Mouse (Mus musculus) layer of hippocampus, postnatal 25 days (tissue): ENCODE results near the gene Scrn3. TPM values are rescaled to one million over a fixed set of nuclear protein-coding genes. Genes with fewer than 3 reads are reported as not detected.

Experiments
- DNase-seq, 2 experiments: peaks; one replicate each; pipeline ENCODE4 v3.0.0; 2022; ENCODE audit warnings: mixed read lengths in 2 of 2, low spot score in 1 of 2; ENCODE audit errors: extremely low spot score in 1 of 2
- total RNA-seq, 2 experiments: library from RNA; stranded (reverse); gene quantifications; 2 replicates each; pipeline ENCODE4 v1.2.3; 2021

Scrn3 gene
- total RNA-seq, 2 experiments from 2014 or later, result 17.3 to 27.5 TPM

GRCm38 (mm10) chr2:73306006-73306405 lies 6.4 kb upstream of the Scrn3 start:
- no peak for DNase-seq

DNA sequence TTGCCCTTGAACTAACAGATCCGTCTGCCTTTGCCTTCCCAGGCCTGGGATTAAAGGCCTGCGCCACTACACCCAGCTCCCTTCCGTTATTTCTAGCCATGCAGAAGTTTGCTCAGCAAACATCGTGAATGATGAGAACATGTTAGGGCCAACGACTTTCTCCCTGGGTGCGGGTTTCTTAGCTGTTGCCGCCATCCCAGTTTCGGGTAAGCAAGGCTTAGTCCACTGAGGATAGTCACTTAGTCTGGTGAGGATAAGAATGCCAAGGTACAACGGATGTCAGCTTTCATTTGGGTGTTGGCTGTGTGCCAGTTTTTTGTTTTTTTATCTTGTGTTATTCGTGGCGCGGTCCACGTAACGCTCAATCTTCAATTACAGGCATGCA lies 708 bp downstream of the Scrn3 start:
- peak; percentile 21 to 25 for DNase-seq

DNA sequence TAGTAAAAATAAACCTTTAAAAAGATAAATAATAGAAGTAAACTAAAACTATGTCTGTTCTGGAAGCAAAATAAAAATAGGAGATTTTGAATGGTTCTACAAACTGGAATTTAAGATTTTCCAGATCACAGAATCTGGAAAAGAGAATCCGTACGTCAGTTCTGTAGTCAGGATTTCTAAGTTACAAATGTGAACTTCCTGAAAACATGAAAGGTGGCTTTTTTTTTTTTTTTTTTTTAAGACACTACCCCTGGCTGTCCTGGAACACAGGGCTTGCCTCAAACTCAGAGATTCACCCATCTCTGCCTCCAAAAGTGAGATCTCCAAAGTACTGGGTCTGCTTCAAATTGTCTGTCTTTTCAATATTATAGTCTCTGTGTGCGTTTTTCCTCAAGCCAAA lies 1.9 kb downstream of the Scrn3 start:
- no peak for DNase-seq

DNA sequence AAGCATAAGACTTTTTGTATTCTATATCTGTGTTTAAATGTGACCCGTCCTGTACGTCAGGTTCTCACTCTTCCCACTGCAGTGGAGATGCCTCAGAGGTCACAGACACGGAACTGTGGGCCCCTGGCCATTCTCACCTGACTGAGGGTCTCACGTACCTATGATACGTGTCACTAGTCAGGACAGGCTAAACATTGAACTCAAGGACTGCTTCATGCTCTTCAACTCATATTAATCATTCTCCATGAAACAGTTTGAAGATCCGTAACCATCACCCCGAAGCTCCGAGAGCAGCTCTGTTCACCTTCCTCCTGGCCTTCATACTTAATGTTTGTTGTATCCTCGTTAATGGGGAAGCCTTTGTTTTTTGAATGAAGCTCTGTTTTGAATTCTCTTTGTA lies 5.0 kb downstream of the Scrn3 start:
- no peak for DNase-seq

DNA sequence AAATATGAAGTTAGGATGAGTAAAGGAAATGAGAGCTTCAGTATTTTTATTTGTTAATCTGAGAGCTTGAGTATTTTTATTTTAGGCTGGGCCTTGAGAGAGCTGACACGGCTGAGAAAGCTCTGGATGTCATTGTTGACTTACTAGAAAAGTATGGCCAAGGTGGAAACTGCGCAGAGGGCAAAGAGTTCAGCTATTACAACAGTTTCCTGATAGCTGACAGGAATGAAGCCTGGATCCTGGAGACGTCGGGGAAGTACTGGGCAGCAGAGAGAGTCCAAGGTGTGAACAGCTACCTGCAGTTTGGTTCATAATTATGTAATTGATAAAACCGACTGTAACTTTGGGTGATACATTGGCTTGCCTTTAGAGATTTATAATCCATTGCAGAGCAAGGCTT lies 6.8 kb downstream of the Scrn3 start:
- no peak for DNase-seq

DNA sequence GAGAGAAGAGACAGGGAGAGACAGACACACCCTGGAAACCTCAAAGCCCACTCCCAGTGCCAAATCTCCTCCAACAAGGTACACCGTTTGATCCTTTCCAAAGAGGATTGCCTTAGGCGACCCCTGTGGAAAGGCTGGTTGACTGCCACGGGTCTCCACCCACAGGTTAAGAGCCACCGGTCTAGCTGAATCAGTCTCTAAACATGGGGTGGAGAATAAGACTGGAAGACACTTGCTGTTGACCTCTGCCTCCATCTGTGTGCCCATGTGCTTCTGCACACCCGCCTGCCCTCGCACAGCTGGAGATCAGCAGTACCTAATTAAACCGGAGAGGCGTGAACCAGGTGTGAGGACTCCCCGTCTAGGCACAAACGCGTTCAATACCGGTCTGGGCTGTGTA lies 10.6 kb downstream of the Scrn3 start:
- DNase-seq, result no peak

DNA sequence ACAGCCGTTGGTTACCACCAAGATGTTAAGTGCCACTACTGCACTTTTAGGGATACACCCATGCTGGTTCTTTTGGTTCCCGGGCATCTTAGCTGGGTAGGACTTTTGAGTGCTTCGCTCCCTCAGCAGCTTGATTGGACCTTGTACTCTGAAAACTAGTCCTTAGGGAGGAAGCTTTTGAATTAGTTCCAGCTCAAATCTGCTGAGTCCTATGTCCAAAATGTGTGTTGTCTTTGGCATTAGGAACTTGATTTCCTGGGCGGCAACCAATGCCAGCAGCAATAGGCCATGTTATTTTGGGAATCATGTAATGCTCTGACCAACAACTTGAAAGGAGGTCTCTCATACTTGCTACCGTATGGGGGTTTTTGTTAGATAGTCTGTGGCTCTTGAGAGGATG lies 13.5 kb downstream of the Scrn3 start:
- no peak for DNase-seq

DNA sequence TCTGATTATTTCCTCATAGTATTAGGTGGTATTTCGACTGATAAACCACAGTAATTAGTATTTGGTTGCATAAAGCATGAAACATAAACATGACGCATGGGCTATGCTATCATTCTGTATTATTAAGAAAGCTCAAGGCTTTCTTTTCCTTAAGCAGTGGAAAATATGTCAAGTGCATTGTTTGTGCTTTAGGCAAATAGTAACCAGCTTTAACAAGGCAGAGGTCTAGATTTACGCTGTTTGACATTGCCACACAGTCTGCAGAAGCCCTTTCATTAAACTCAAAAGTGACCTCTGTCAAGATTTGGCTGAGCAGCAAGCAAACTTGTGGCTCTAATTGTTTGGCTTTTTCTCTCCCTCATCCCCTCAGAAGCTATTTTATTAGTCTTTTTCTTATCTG lies 23.5 kb downstream of the Scrn3 start:
- DNase-seq, result no peak

DNA sequence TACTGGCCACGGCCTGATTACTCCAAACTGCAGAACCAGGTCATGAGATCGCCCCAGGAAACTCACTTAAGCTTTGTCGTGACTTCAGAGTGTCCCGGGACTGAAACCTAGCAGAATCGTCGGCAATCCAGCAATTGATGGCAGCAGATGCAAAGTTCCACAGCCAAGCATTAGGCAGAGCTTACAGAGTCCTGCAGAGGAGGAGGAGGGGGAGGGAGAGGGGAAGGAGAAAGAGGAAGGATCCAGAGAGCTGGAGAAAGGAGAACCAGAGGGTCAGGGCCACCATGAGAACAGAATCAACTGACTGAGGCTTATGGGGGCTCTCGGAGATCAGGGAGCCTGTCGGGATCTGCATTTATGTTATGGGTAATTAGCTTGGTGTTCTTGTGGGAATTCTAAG lies 26.0 kb downstream of the Scrn3 start:
- DNase-seq, result no peak

DNA sequence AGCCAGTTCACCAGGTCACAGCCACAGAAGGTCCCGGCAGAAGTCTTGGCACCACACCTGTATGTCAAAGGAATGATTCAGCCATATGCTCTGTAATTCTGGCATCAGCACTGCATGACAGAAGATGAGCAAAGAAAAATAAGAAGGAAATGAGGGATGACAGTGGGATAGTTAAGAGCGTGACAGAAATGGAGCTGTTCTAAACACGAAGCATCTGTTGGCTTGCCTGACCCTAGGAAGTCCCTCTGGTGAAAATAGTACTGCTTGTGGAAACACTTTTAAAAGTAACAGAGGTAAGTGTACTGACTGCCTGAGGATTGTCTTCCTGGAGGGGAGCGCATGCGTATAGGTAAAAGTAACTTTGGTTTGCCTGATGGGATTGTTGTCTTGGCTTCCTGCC lies 31.3 kb downstream of the Scrn3 start:
- no peak for DNase-seq

DNA sequence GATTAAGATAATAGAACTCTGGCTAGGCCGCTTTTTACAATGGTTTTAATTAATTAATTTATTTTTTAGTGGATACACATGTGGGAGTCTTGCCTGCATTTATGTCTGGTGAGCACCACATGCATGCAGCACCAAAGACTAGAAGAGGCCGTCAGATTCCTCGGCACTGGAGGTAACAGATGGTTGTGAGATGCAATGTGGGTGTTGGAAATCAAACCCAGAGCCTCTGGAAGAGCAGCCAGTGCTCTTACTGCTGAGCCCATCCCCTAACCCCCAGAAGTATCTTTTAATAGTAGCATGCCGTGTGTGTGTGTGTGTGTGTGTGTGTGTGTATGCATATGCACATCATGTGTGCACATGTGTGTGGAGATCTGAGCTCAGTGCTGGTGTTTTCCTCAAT lies 32.8 kb downstream of the Scrn3 start:
- no peak for DNase-seq

DNA sequence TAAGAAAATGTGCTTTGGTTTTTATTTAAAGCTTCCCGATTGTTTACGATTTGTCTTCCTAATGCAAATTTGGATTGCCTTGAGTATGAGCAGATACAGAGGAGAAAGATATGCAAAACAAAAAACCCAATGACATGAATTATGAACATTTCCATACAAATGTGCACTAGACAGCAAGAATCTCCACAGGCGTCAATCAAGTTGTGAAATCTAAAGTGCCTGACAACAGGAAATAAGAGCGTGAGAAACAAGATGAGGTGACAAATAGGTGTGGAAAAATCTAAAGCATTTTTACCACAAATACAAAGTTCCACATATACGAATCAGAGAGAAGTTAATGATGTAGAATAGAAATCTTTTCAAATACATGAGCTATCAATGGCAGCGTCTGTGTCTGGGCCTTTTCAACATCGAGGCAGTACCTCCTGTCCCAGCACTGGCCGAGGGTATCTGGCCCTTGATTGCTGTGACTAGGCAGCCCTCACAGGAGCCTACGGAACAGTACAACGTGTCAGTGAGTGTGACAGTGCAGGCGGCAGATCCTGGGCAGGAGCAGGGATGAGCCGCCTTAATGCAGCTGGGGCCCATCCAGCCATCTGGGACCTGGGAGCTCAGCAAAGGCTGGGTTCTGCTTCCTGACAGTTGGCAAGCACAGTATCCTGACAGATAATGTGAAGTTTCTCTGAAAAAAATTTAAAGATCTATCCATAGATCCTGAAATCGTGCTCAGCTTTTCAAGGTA lies 34.1 kb downstream of the Scrn3 start:
- DNase-seq, result peak; percentile 43 to 47

GRCm38 (mm10) chr2:73347136-73347535 lies 34.7 kb downstream of the Scrn3 start:
- no peak for DNase-seq

DNA sequence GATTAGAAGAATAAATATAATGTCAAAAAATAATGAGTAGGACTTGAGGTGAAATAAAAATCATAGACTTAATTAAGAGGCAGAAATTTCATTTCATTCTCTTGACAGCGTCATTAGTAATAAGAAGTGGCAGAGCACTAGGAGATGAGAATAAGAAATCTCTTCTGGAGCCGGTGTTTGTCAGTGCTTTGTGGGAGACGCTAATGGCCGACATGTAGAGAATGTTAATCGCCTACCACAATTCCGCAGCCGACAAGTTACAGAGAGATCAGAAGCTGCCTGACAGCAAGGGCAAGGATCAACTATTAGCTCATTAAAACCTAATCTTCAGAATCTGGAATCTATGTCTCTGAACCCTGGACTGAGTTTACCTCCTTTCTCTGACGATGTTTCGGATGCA lies 35.4 kb downstream of the Scrn3 start:
- DNase-seq, result no peak

DNA sequence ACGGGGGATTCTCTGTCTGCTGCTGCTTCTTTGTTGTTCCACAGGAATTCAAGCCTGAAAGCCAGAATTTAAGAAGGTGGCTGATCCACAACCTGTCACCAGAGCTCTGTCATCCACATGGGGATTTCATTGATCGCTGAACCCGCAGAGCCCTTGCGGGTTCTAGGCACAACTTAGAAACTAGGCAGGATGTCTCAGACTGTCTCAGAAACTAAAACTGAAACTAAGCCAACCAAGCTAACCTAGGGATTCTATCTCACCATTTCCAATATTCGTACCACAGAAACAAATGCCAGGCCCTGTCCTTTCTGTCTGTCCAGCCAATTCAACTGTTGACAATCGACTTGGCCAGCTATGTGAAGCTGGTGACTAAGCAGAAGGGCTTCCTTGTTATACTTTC lies 35.8 kb downstream of the Scrn3 start:
- DNase-seq, result no peak

DNA sequence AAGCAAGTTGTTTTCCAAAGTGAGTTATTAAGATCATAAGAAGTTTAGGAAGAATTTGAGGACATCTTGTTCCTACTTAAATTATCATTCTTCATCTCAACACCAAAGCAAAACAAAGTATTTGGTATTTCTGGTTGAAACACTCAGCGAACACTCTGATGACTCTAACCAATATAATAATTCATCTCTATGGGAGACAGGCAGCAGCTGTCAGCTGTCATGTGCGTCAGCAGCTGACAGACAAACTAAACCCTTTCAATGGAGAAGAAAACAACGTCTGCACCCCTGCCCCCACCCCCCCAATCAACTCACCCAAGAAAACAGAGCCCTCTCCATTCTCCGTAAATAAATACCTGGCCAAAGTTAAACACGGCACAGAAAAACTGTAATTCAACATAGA lies 39.1 kb downstream of the Scrn3 start:
- no peak for DNase-seq

- no peak for DNase-seq
Observed at GRCm38 (mm10) chr2:73351927-73352374, 39.5 kb downstream of the Scrn3 start.

- DNase-seq, result no peak
Observed at GRCm38 (mm10) chr2:73357004-73357403, 44.6 kb downstream of the Scrn3 start.

DNA sequence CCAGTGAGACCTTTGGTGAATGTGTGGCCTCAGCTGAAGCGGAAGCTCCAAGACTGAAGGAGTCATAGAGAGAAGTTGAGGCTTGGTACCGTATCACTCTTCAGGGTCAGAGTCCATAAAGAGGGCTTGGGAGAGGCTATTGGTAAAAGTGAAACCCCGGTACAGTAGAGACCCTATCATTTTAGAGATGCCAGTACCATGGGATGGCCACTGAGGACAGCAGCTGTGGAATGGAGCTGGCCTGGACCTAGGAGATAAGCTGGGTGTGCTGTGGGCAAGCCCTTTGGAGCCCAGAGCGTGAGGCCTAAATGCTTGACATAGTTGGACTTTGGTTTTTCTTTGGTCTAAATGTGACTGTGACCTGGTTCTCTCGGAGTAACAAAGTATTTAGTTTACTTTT lies 47.5 kb downstream of the Scrn3 start:
- no peak for DNase-seq

- no peak for DNase-seq
Observed at GRCm38 (mm10) chr2:73360536-73360935, 48.1 kb downstream of the Scrn3 start.

DNA sequence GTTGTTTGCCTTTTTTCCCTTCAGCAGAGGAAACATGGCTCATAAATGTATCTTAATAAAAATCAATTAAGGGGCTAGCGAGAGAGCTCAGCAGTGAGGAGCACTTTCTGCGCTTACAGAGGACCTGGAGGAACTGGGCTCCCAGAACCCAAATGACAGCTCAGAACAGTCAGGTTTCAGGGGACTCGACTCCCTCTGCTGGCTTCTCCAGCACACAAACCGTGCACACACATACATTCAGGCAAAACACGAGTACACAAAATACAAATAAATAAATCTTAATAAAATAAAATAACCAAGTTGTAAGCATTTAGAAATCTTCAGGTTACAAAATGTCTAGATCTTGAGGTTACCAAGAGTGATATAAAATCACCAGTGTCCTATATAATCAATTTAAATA lies 51.0 kb downstream of the Scrn3 start:
- DNase-seq, result no peak

DNA sequence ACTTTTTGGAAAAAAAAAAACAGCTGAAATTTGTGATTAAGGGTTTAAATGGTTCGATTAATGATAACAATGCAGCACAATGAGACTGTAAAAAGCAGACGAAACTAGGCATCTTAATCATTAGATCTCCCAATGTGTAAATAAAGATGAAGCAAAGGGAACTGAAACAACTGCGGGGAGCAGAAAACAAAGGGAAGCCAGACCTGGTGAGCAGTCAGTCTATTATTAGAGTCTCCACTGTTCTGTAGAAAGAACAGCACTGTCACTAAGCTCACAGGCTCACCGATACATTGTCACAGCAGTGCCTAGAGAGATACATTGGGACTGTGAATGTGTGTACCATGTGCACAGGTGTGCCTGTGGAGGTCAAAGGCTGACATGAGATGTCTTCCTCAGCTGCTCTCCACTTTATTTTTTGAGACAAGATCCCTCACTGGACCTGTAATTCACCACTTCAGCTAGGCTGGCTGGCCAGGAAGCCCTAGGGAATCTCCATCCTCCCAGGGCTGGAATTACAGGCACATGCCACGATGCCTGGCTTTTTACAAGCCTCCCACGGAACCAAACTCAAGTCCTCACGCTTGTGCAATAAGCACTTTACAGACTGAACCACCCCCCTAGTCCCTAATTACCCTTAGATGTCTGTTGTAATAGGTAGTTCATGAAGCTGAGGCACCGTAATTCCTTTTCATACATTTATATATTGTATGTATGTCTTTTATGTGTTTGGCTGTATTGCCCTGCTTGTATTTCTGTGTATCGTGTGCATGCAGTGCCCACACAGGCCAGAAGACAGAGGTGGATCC lies 59.3 kb downstream of the Scrn3 start:
- DNase-seq, result no peak
